Mouse (Mus musculus): ENCODE results near the gene Cyld.
"Not testable (repeated sequence)": the region's sequence is repeated elsewhere in the genome, so short reads cannot be mapped to it uniquely, and the experiment has no call there.

Cyld gene

DNA sequence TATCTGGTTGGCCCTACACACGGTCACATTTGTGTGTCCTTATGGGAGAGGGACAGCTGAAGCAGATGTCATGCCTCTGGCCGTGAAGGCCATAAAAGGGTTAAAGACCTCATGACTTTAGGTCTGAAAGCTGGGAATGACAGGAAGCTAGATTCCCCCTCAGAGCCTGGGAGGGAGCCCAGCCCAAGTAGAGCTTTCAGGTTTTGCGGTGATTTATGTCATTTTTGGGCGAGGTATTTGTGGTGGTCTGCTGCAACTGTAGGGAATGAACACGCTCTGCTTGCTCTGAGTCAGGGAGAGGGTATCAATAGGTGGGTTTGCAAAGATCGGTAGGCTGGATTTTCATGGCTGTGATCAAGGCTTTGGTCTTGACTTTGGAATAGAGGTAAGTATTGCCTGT, 6.9 kb upstream of the Cyld start:
- DNase-seq: no peak

DNA sequence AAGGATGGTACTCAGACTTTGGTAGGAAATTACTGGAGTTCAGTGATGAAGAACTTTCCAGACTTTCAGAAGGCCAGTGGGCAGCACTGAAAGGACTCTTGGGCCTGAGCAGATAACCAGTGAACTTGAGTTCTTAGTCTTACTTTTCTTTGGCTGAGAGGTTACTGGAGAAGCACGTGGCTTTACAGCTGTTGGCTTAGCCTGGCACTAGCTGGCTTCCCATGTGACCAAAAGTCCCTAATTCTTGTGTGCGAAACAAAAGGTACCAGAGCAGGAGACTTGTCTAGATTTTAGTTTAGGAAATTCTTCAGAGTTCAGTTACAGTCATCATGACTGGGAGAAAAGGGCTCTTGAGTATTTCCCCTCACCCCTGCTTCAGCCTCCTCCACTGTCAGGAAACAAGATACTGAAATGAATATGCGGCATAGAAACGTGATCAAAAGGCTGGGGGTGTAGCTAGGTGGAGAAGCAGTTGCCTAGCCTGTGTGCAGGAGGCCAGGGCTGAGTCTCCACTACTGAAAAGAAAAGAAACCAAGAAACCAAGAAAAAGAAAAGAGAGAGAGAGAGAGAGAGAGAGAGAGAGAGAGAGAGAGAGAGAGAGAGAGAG, 5.4 kb upstream of the Cyld start:
- DNase-seq: no peak

DNA sequence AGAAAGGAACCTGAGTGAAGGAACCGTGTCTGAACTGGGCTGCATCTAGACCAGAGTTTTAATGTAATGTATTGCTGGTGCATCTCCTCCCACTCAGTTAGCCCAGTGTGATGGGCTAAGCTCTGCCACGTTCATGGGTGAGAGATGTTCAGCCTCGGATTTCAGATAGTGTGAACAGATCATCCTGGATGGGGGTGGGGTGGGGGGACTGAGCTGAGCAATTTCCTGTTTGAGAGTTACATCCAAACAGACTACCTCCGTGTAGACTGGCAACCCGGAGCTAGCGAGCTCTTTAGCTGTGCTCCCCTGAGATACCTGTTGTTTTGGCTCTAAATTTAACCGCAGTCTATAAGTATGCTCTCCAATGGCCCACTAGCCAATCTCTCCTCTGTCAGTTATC, 4.9 kb upstream of the Cyld start:
- DNase-seq: no peak

DNA sequence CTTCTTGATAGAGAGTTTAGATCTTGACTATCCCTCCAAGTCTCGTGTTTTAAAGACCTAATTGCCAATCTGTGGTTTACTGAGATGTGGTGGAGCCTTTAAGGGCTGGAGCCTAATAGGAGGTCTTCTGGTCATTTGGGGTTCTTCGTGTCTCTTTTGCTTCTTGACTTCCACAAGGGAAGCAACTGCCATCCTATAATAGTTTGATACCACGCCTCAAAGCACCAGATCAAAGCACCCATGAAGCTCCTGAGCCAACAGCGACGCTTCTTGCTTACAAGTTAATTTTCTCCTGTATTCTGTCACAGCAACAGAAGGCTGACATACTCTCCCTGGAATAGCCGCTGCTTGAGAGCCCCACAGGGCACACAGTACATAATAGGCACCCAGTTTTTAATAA, 4.0 kb upstream of the Cyld start:
- DNase-seq: no peak

DNA sequence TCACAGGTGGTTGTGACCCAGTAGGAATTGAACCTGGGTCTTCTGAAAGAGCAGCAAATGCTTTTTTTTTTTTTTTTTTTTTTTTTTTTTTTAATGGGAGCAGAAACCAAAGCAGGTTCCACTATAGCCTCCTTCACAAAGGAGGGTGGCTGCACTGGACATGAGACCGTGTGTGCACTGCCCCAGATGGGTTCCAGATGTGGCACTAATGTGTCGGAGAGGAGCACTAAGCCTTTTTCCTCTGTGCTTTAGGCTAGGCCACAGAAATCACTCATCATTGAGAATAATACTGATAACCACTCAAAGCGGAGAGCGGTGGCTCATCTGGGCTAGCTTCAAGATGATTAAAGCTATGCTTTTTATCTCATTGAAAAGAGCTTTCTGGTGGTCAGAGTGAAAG, 3.5 kb upstream of the Cyld start:
- DNase-seq: no peak

DNA sequence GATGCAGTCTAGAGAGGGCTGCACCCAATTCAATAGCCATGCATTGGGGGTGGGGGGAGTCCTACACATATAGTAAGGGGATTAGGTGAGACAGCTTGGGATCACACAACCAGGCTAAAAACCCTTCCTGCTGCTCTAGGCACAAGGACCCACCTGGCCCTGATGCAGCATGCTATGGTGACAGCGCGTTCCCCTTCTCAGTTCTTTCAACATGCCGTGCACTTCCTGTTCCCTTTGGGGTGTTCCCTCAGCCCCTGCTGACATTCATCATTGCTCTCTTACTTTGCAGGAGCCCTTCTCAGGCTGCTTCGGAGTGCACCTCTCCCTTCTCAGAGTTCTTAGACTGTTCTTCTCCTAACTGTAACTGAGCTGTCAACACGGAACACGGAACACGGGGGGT, 2.5 kb upstream of the Cyld start:
- DNase-seq: no peak

DNA sequence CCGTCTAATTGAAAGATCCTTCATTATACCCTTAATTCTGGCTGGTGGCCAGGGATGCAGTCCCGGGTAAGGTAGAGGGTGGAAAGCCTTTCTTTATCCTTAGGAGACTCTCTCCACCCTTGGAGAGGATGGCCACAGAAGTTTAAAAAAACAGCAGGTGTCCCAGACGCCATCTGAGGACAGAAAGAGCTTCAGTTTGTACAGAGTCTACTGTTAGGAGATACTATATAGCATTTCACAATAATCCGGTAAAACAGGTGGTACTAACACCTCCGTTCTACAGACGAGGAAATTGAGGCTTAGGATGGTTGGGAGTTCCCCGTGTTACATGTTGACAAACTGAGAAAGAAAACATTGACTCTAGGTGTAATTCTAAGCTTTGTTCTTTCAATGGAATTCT, 600 bp upstream of the Cyld start:
- DNase-seq: peak; percentile 11

DNA sequence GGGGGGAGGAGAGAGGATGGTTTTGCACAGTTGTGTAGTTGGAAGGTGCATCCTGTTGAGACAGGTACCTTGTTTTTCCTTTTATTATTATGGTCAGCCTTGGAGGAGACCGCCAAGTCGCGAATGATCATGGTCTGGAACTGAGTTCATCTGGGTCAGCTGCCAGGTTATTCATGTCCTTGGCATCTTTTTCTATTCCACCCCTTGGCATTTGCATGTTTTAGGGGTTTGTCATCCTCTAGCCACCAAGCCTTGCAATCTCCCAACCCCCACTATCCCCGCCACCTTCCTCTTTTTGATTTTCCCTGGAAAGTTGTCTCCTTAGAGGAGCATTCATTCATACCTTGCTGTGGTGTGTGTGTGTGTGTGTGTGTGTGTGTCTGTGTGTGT, 809 bp downstream of the Cyld start:
- peak; percentile 30 for DNase-seq

DNA sequence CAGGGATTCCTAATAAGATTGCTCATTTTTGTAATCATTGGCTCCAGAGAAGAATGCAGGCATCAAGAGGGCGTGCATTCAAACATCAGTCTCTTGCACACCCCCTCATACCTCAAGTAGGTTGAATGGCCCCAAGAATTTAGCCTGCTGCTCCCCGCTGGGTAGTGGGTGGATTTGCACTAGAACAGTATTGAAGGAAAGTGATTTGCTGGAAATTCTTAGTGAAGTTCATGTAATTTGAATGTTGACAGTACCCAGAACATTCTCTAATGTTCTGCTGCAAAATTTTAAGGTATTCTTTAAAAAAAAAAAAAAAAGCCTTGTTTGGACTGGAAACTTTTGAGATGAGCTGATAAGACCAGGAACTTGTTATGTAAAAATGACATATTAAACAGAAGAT, 1.2 kb downstream of the Cyld start:
- no peak for DNase-seq

DNA sequence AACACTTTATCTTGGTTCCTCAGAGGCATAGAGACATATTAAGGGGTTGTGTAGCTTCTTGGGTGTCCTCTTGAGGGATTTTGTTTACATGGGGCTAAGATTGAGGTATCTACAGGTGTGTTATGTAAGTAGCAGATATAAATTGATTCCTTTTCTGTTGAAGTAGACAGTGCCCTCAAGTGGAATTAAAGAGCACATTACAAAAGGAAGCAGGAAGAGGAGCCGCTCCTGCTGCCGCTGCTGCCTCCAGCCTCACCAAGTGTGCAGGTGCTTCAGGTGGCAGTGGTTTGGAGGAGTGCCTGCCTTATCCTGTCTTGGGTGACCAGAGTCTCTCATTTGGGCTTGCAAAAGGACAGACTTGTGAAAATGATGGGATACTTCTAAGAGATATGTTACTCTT, 4.8 kb downstream of the Cyld start:
- DNase-seq: no peak

DNA sequence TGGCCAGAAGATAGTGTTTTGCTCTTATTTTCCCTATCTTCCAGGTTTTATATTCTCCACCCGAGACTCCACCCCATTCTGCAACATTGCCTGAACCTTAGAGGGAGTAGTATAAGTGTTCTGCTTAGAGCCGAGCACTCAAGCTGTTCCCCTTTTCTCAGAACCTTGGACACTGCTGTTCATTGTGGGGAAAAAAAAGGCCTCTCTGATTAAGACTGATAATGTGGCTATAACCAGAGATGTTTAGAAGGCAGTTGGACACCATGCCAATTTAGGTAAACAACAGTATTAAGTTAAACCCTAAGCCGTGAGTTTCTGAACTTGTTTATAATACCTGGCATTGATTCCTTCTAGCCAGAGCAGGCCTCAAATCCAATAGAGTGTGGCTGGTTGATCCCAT, 6.0 kb downstream of the Cyld start:
- DNase-seq: no peak

DNA sequence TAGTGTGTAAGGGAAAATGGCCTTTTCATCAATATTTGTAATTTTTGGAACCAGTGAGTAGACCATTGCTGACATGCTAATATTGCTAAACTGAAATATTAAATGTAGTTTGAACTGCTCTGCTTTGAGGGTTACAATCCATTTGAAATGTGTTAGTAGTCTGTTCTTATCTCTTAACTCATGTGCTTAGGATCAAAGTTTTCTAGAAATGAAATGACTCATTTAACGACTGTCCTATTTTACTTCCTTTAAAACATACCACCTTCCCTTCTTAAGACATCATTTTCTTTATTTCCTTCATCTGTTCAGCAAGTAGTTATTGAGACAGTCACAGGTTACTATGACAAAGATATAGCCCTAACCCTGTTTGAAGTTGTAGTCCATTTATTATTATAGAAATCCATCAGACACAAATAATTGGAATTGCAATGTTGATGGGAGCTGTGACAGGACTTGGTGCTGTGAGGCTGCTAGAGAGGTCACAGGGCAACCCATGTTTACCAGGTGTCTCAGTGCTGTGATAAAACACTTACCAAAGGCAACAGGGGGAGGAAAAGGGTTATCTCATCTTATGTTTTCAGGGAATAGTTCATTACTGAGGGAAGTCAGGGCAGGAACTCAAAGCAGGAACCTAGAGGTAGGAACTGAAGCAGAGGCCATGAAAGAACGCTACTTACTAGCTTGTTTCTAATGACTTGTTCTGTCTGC, 26.6 kb downstream of the Cyld start:
- DNase-seq: no peak

DNA sequence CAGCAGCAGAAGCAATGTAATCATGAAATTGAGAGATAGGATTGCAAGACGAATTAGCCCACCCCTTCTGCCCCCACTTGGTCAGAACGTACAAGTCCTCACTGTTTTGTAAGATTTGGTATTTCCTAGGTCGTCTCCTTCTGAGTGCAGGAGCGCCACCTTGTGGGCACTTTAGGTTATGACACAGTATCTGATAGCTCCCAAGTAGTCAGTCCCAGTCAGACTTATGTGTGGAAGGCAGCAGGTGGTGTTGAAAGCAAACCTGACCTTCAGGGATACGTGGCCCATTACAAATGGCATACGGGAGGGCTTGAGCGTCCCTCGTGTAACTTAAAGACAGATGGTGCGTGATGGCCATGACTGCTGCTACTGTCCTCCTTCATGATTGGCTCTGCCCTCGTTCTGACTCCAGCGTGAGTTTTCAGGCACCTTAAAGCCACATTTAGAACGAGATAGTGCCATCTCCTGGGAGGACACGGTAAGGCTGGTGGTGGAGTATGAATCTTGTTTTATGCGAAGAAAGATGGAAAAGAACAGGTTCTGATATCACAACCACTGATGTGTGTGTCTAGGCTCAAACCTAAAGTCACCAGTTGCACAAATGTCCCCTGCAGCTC, 58.5 kb downstream of the Cyld start:
- DNase-seq: peak; percentile 90

DNA sequence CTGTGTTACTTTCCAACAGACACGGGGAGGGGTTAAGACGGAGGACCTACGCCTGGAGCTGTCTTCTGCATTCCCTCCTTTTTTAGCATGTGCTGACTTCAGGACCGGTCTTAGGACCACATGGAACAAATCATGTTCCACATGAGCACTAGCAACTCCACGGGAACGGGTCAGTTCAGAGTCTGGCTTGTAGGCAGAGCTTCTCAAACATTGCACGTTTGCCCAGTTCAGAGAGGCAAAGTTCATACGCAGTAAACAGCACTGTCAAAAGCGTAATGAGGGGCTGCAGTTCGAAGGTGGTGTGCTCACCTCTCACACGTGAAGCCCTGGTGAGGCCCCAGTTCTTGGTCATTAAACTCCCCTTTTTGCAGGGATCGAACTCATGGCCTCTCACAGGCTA, 65.2 kb downstream of the Cyld start:
- no peak for DNase-seq

DNA sequence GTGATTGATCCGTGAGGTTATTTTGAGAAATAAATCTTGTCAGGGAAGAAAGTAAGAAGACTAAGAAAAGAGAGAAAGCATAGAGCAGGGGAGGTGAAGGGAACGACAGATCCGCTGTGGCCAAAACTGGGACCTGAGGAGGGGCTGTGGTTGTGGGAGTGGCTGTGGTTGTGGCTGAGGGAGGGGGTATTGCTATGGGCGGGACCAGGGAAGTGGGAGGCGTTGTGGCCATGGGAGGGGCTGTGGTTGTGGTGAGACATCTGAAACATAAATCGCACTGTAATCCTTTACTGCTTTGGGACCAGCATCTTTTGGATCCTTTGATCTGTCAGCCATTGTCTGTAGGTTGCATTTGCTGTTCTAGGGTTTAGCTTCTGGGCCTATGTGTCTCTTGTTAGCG, 74.4 kb downstream of the Cyld start:
- DNase-seq: no peak

DNA sequence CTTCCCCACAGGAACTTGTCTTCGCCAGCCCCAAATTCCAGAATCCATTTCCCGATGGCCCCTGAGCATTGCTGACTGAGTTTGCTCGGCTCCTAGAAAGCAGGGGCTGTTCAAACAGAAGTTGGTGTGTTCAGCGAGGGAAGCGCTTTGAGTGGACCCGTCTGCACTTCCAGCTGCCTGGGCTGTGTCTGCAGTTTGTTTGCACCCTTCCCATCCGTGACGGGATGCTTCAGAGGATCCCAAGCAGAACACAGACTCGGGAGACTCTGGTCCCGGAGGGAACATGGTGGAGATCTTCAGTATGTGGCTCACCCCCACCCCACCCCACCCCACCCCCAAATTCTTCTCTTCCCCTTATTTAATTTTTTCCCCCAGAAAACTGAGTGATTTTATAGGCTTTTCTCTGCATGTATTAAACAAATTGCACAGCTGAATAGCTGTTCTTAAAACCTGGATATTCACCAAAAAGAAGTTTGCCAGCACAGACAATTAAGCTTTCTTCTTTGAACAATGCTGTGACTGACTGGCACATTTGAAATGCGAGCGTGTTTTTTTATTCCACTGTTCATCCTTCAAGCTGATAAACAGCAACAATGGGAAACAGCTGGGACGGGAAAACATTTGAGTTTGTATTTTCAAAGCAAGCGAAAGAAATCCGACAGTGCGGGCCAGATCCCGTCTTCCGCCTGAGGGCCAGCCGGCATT, 77.9 kb downstream of the Cyld start:
- DNase-seq: no peak

DNA sequence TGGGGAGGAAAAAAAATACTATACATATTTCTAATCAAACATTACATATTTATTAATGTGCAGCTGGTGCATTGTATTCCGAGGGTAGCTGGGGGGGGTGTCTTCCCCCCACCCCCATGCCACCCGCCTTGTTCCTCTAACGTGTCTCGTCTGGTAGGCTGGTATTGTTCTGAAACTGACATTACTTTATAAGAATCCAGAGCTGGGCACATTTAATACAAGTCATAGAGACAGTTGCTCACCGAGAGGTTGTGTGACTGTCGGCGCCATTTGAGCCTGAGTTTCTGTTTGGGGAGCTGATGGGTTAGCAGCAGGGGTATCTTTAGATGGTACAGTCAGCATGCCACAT, 78.4 kb downstream of the Cyld start:
- no peak for DNase-seq

DNA sequence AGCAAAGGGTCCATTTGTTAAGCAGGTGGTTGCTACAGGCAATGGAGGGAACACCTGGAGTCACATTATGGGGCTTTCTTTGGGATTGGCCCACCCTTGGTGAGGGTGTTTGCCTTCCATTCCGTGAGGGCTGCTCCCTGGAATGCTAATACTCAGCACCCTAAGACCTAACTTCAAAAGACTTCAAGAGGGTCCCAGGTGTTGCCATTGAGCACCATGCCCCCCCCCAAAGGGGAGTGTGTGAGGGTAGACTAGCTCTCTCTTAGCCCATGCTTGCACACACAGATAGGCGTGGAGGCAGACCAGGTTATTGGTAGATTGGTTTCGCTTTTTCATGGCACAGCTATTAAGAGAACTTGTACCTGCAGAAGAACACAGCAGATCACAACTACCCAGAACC, 83.3 kb downstream of the Cyld start:
- no peak for DNase-seq

DNA sequence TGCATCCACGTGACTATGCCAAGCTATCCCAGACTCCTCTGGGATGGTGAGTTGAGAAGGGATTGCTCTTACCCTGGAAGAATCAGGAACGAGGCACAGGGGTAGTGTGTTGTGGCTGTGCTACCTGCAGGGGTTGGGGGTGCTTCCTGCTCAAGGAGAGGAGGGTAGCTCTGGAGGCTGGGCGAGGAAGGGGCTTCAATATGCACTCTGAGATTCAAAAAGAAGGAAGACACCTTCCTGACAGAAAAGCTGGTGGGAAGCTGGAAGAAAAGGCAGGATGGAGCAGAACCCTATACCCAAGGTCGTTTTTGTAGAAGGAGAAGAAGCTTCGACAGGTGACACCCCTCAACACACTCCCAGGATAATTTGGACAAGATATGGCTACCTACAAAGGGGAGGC, 84.5 kb downstream of the Cyld start:
- DNase-seq: no peak

DNA sequence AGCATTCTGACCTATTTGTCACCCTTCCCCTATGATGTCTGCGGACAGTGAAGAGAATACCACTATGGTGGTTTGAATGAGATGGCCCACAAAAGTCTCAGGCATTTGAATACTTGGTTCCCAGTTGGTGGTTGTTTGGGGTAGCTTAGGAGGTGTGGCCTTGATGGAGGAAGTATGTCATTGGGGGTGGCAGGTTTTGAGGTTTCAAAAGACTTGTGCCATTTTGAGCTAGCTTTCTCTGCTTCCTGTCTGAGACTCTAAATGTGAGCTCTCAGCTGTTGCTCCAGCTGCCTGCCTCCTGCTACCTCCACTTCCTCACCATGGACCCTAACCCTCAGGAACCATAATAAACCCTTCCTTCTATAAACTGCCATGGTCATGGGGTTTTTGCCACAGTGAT, 86.9 kb downstream of the Cyld start:
- no peak for DNase-seq

DNA sequence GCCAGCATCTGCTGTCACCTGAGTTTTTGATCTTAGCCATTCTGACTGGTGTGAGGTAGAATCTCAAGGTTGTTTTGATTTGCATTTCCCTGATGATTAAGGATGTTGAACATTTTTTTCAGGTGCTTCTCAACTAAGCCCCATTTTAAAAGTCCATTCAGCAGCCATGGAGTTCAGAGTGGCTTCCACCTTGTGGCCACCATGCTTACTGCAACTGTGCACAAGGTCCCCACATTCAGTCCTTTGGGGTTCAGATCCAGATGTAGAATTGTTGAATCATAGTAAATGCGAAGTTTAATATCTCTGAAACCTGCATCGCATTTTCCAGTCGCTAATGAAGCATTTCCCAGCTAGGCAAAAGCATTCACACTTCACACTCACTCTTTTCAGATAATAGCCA, 91.5 kb downstream of the Cyld start:
- not testable (repeated sequence) for DNase-seq

DNA sequence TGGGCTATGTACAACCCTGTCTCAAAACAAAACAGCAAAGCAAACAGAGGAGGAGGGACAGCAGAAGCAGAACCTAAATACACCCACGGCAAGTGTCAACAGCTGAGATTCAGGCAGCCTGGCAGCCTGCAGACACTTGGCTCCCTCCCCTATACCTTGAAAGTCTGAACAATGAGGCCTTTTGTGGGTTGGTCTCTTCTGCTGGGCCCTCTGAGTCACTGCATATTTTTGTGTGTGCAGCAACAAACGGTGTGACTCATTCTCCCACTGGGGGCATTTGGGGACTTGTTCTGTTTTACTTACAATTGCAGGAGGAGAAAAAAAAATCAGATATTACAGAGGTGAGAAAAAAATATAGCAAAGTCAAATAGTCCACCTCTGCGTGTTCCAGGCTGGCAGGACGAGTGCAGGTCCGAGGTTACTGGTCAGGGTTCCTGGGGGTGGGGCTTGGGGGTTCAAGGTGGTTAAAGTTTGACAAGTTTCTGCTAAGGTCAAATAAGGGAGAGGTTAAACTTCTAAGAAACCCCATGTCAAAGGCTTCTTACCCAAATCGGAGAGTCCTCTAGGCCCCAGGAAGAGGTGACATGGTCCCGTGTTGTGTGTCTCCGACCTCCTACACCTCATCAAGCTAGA, 96.0 kb downstream of the Cyld start:
- DNase-seq: peak; percentile 25

DNA sequence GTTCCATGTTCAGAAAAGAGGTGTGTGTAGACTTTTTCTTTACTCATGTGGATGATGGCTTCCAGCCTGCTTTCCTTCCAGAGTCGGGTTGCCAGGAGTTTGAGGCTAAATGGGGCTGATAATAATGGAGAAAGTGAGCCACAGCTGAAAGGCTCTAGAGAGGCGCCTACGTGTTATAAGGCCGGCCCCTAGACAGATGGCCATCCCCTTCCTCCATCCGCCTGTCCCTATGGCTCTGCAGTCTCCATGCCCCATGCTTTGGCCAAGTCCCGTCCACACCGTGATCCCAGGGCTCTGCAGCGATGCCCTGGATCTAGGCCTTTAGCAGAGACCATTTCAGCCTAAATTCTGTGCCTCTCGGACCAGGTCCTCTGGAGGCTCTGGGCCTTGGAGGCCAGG, 96.5 kb downstream of the Cyld start:
- DNase-seq: no peak

All from kidney, adult 18-20 months (tissue).